Mouse (Mus musculus): ENCODE measurements around the gene Adamts20. TPM values are rescaled to one million over a fixed set of nuclear protein-coding genes. Genes with fewer than 3 reads are reported as not detected.
A peak's percentile ranks its signal among the peaks of the same experiment; 100 is the strongest.

Adamts20 gene
- polyA plus RNA-seq, 1 experiment from 2014 or later: 4.1 TPM

DNA sequence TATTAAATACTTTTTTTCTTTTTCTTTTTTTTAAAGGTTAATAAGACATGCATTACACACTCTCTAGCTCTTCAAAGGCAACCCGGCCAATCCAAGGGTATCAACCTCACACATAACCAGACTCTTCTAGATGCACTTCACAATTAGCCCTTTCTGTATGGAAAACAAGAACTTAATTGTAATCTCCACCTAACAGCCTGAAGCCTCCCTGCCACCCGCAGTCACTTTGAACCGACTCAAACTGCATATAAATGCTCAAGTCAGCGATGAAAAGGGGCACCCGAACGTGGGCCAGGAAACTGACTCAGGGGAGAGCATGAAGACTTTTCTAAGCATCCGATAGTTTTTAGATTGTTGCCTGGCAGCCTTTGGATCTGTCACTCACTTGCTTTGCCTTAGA is 12.1 kb upstream of the Adamts20 start:
- no peaks in the 10 kb centered on the region for H3K27me3 ChIP-seq
- no peak overlapping the region for H3K4me2 ChIP-seq (replicated peaks)
- no peak overlapping the region for H3K27ac ChIP-seq
- H3K9me3 ChIP-seq: no peaks in the 10 kb centered on the region
- no peaks in the 10 kb centered on the region for H3K36me3 ChIP-seq
- peaks cover 14% of the 10 kb centered on the region; the same call in 1 of the 2 replicates for H3K4me1 ChIP-seq
- H3K9ac ChIP-seq: no peak overlapping the region
- H3K4me3 ChIP-seq: no peak overlapping the region
- WGBS: 56% methylated on average over 7 of the region's 7 CpGs
- no peak for ATAC-seq (ENCODE audit: low FRiP score, low read depth)

DNA sequence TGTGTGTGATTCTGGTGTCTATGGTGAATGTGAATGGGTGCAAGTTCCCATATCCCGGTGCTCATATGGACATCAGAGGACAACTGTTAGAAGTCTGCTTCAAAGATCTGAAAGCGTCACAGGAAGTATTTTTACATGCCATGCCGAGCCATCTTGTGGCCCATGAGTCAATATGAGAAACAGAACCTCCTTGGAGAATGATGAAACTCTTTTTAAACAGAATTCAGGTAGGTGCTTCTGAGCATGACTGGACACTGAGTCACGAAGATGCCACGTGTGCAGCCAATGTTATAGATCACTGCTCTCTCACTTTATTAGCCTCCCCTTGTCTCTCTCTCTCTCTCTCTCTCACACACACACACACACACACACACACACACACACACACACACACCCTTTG is 10.8 kb upstream of the Adamts20 start:
- no peaks in the 10 kb centered on the region for H3K9me3 ChIP-seq
- H3K4me3 ChIP-seq: no peak overlapping the region
- H3K27me3 ChIP-seq: no peaks in the 10 kb centered on the region
- no peak overlapping the region for H3K27ac ChIP-seq
- H3K9ac ChIP-seq: no peak overlapping the region
- ATAC-seq (ENCODE audit: low FRiP score, low read depth): no peak
- H3K4me2 ChIP-seq (replicated peaks): no peak overlapping the region
- no peaks in the 10 kb centered on the region for H3K36me3 ChIP-seq
- H3K4me1 ChIP-seq: peaks cover 14% of the 10 kb centered on the region; the same call in 1 of the 2 replicates
- WGBS: 83% methylated on average over 5 of the region's 5 CpGs

DNA sequence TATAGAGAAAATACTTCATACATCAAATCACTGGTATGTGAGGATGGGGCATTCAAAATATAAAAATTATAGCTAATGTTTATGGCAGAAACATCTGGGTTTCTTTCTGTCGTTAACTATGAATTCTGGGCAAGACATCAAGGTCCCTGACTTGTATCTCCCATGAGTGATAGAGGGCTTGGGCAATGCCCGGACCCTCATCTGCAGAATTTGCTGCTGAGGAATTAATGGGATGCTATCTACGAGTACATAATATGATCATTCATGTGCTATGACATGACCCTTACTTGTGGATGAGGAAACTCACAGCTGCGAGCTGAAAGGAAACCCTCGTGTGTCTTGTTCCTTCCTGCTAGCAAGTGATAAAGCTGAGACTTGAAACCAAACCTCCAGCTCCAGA is 5.1 kb upstream of the Adamts20 start:
- Histone ChIP-seq H3K27me3 (no peaks in the 10 kb centered on the region), H3K4me3 (no peak overlapping the region), H3K4me2 (replicated peaks) (no peak overlapping the region), H3K9me3 (no peaks in the 10 kb centered on the region), H3K27ac (no peak overlapping the region), H3K36me3 (no peaks in the 10 kb centered on the region), H3K4me1 (no peaks in the 10 kb centered on the region), H3K9ac (no peak overlapping the region)
- WGBS: 78% methylated on average over 5 of the region's 5 CpGs
- no peak for ATAC-seq (ENCODE audit: low FRiP score, low read depth)

DNA sequence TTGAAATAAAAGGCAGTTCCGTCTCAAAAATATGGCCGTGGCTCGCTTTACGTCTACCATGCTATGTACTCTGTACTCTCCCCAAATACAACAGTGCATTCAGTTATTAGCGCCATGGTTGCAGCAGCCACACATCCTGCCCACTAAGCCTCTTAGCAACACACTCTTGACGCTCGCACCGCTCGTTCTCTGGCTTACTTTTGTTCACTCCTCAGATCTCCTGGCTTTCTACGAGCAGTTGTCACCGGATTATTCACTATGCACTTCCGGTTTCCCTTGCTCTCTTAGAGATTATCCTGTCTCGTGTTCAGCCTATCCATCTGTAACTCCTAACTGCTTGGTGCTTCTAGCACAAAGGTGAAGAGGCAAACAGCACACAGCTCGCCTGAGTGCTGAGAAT is 337 bp downstream of the Adamts20 start:
- H3K27me3 ChIP-seq: no peaks in the 10 kb centered on the region
- no peak for ATAC-seq (ENCODE audit: low FRiP score, low read depth)
- H3K9ac ChIP-seq: no peak overlapping the region
- H3K9me3 ChIP-seq: no peaks in the 10 kb centered on the region
- no peak overlapping the region for H3K27ac ChIP-seq
- no peaks in the 10 kb centered on the region for H3K4me1 ChIP-seq
- no peaks in the 10 kb centered on the region for H3K36me3 ChIP-seq
- no peak overlapping the region for H3K4me2 ChIP-seq (replicated peaks)
- WGBS: 79% methylated on average over 14 of the region's 14 CpGs
- no peak overlapping the region for H3K4me3 ChIP-seq

DNA sequence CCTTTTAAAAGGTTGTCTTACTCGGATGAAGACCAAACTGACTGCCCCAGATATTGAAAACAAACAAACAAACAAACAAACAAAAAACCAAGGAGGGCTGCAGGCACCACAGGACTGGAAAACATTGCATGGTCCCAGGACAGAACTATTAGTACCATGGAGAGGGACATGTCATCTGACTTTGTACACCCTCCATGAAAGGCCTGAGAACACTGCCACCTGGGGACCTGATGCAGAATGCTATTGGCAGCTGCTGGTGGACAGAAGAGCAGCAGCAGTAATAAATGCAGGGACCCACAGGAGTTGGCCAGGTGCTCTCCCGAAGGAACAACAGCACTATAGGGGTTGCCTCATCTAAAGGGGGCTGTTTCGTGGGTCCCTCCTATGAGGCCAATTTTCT is 2.0 kb downstream of the Adamts20 start:
- no peak overlapping the region for H3K4me2 ChIP-seq (replicated peaks)
- H3K4me3 ChIP-seq: no peak overlapping the region
- no peaks in the 10 kb centered on the region for H3K27me3 ChIP-seq
- 68% methylated on average over 3 of the region's 3 CpGs for WGBS
- peaks cover under 1% of the 10 kb centered on the region; the same call in 1 of the 2 replicates for H3K4me1 ChIP-seq
- no peaks in the 10 kb centered on the region for H3K9me3 ChIP-seq
- H3K36me3 ChIP-seq: no peaks in the 10 kb centered on the region
- no peak for ATAC-seq (ENCODE audit: low FRiP score, low read depth)
- no peak overlapping the region for H3K27ac ChIP-seq
- H3K9ac ChIP-seq: no peak overlapping the region

DNA sequence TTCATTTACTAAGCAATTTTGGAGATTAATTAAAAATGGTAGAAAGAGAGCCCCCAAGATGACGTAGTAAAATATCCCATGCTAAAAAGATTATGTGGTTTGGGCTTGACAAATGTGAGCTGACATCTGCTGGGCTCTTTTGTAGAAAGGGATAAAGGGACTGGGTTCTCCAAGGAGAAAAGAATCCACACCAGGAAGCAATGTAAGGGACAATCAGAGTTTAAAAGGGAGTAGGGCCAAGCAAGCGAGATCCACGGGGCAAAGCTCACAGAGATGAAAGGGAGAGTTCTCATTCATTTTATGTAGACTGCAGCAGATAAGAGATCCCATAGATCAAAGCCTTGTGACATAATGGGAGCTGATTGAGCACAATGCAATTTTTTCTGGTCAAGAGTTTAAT is 3.0 kb downstream of the Adamts20 start:
- Histone ChIP-seq H3K4me3 (no peak overlapping the region), H3K27ac (no peak overlapping the region), H3K9me3 (no peaks in the 10 kb centered on the region), H3K27me3 (no peaks in the 10 kb centered on the region), H3K4me2 (replicated peaks) (no peak overlapping the region), H3K9ac (no peak overlapping the region), H3K36me3 (no peaks in the 10 kb centered on the region), H3K4me1 (peaks cover 9% of the 10 kb centered on the region)
- WGBS: 40% methylated on average over 3 of the region's 3 CpGs
- ATAC-seq (ENCODE audit: low FRiP score, low read depth): no peak

DNA sequence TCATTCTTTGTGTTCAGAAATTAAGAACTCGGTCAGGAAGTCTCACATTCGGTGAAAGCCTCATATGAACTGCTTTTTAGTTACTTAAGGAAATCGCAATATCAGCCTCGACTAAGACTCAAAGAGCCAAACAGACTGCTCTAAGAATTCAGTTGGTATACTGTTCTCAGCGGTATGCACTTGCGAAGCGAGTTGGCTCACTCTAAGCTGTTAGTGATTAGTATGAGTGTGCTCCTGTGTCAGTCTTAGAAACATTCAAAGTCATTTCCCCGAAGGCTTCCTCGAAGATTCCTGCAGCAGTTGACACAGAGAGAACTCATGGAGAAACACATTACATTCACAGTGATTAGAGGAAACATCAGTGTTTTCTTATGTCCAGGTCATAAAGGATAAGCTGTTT is 4.1 kb downstream of the Adamts20 start:
- no peaks in the 10 kb centered on the region for H3K27me3 ChIP-seq
- H3K9ac ChIP-seq: no peak overlapping the region
- peaks cover 14% of the 10 kb centered on the region for H3K4me1 ChIP-seq
- H3K36me3 ChIP-seq: no peaks in the 10 kb centered on the region
- no peaks in the 10 kb centered on the region for H3K9me3 ChIP-seq
- no peak overlapping the region for H3K4me3 ChIP-seq
- H3K4me2 ChIP-seq (replicated peaks): no peak overlapping the region
- no peak overlapping the region for H3K27ac ChIP-seq
- WGBS: 62% methylated on average over 9 of the region's 9 CpGs
- ATAC-seq (ENCODE audit: low FRiP score, low read depth): no peak

DNA sequence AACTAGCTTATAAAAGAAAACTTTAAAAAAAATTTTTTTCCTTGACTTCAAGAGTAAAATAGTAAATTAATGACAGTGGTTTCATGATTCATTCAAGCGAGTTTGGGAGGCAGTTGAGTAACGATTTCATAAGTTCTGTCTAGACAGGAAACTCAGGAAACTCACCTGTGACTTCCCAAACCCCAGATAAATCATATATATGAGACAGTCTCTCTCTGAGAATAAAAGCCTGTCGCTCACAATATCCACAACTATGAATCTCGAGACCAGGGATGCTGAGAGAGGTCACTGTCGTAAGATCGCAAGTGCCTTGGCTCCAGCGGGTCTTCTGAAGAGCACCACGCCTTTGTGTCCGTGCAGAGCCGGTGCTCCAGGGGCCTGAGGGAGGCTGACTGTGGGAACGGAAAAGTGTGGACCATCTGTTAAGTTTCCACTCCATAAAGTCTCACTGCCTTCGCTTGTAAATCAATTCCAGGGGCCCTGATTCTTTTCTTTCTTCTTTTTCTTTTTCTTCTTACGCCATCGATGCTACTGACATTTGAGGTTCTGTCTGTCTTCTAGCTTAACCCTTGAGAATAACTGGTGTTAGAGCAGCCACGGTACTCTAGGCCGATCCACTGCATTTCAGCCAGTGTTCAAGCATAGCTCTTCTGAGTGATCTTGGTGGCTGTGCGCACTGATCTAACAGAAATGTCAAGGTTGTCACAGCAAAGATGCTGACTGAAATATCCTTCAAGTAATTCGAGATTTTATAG is 7.4 kb downstream of the Adamts20 start:
- WGBS: 32% methylated on average over 18 of the region's 18 CpGs
- H3K27ac ChIP-seq: no peak overlapping the region; the same call in 1 of the 2 replicates
- no peaks in the 10 kb centered on the region for H3K36me3 ChIP-seq
- no peaks in the 10 kb centered on the region for H3K27me3 ChIP-seq
- H3K4me1 ChIP-seq: peaks cover 14% of the 10 kb centered on the region
- H3K4me2 ChIP-seq (replicated peaks): peak overlapping the region; percentile 16; the same call in 1 of the 2 replicates
- H3K4me3 ChIP-seq: no peak overlapping the region
- H3K9me3 ChIP-seq: no peaks in the 10 kb centered on the region
- ATAC-seq (ENCODE audit: low FRiP score, low read depth): no peak
- no peak overlapping the region for H3K9ac ChIP-seq

DNA sequence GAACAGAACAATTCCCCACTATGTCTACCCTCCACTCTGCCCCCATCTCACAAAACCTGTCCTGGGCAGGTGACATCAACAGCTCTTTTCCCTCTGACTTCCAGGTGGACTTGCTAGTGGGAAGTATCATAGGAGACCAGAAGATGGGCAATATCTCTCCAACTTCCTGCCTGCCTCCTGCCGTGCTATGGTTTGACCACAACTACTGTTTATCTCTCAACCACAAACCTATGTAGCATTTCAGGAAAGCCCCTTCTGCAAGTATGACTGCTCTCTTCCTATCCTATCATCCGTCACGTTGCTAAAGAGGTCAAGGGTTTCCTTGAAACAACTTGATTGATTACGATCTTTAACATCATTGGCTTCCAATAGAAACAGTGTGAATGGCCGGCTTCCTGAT is 12.4 kb downstream of the Adamts20 start:
- WGBS: 81% methylated on average over 5 of the region's 5 CpGs
- H3K36me3 ChIP-seq: no peaks in the 10 kb centered on the region
- no peak overlapping the region for H3K9ac ChIP-seq
- no peak overlapping the region for H3K4me2 ChIP-seq (replicated peaks)
- ATAC-seq (ENCODE audit: low FRiP score, low read depth): no peak
- H3K4me3 ChIP-seq: no peak overlapping the region
- H3K27me3 ChIP-seq: no peaks in the 10 kb centered on the region
- H3K9me3 ChIP-seq: no peaks in the 10 kb centered on the region
- no peak overlapping the region for H3K27ac ChIP-seq
- H3K4me1 ChIP-seq: peaks cover 9% of the 10 kb centered on the region

DNA sequence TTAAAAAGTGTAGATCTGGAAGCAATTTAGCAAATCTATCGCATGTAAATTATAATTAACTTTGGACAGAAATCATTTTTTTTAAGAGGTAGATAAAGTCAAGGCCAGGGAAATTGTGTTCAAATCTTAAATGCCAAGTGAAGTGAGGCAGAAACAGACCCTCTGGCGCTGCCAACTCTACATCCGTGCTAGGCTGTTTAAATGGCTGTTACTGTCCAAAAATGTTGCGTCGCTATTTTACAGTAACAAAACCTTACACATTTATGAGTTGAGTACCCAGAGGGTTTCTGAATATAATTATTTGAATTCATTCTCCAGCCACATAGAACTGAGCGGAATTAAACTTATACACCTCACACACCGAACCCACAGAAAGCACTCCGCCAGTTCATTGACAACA is 13.6 kb downstream of the Adamts20 start:
- Histone ChIP-seq H3K4me3 (no peak overlapping the region), H3K4me1 (no peaks in the 10 kb centered on the region), H3K27me3 (no peaks in the 10 kb centered on the region), H3K9me3 (no peaks in the 10 kb centered on the region), H3K9ac (no peak overlapping the region), H3K36me3 (no peaks in the 10 kb centered on the region), H3K27ac (no peak overlapping the region), H3K4me2 (replicated peaks) (no peak overlapping the region)
- ATAC-seq (ENCODE audit: low FRiP score, low read depth): no peak
- WGBS: 56% methylated on average over 8 of the region's 8 CpGs

DNA sequence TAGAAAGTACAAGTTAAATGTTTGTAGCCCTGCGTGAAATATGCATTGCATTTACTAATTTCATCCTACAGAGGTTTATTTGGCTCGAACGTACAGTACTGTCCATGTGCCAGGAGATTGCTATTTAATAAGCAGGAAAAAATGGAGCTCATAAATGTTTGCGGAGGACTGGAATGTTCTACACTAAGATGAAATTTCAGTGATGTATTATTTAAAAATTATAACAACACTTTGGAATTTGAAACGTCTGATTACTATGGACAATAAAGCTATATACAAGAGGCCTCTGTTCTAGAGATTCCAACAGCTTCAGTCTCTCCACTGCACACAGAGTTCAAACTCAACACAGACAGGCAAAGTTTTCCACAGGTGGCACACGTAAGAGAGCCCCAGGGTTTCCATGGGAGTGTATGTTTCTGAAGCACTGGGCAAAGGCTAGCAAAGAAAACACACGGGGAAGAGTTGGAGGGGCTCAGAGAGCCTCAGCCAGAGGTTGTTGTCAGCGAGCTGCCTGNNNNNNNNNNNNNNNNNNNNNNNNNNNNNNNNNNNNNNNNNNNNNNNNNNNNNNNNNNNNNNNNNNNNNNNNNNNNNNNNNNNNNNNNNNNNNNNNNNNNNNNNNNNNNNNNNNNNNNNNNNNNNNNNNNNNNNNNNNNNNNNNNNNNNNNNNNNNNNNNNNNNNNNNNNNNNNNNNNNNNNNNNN is 20.6 kb downstream of the Adamts20 start:
- Histone ChIP-seq H3K4me2 (replicated peaks) (0 out of 2 replicates have a peak overlapping the region, but pooled peaks have one; percentile 14), H3K9ac (no peak overlapping the region), H3K27ac (peak overlapping the region; percentile 86), H3K9me3 (no peaks in the 10 kb centered on the region), H3K4me1 (peaks cover 22% of the 10 kb centered on the region), H3K36me3 (no peaks in the 10 kb centered on the region), H3K4me3 (no peak overlapping the region), H3K27me3 (no peaks in the 10 kb centered on the region)
- ATAC-seq (ENCODE audit: low FRiP score, low read depth): peak; percentile 68
- whole genome bisulfite sequencing: 34% methylated on average over 8 of the region's 8 CpGs

DNA sequence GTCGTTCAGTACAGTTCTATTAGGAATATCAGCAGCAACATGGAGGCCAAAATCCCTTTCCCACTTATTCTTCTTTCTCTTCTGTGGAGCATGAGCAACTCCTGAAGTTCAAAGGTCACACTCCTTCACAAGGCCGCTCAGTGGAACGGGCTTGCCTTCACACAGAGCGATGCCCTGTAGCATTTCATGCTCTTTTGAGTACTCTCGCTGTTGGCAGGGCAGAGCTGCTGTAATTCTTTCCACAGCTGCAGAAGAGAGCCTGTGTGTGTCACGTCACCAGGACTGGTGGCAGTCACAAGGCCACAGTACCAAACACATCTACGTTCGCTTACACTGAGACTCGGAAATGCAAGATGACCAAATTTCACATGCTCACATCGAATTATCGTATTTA is 21.2 kb downstream of the Adamts20 start:
- Histone ChIP-seq H3K4me1 (peaks cover 22% of the 10 kb centered on the region), H3K4me3 (no peak overlapping the region), H3K27ac (peak overlapping the region; percentile 70; the same call in 1 of the 2 replicates), H3K4me2 (replicated peaks) (no peak overlapping the region), H3K36me3 (no peaks in the 10 kb centered on the region), H3K9ac (no peak overlapping the region), H3K9me3 (no peaks in the 10 kb centered on the region), H3K27me3 (no peaks in the 10 kb centered on the region)
- peak; percentile 77 for ATAC-seq (ENCODE audit: low FRiP score, low read depth)
- WGBS: 64% methylated on average over 11 of the region's 11 CpGs
